Mouse (Mus musculus): ENCODE measurements around the gene Ngf.

Gene Ngf

GRCm38 (mm10) chr3:102469713-102470448, at the start of gene Ngf:
Gene Ngf, plus strand, starts transcription at chr3:102469919.
- peak; percentile 17 for DNase-seq (ENCODE audit: low spot score)

GRCm38 (mm10) chr3:102445567-102445966, 24.2 kb upstream of the Ngf start:
- DNase-seq (ENCODE audit: low spot score) = peak; percentile 54

- DNase-seq (ENCODE audit: low spot score) = no peak
Measured at GRCm38 (mm10) chr3:102446691-102447090, 23.0 kb upstream of the Ngf start.

- no peak for DNase-seq (ENCODE audit: low spot score)
Measured at GRCm38 (mm10) chr3:102454566-102454965, 15.2 kb upstream of the Ngf start.

GRCm38 (mm10) chr3:102460528-102460927, 9.2 kb upstream of the Ngf start:
- DNase-seq (ENCODE audit: low spot score) = no peak

GRCm38 (mm10) chr3:102460986-102461385, 8.7 kb upstream of the Ngf start:
- DNase-seq (ENCODE audit: low spot score) = no peak

GRCm38 (mm10) chr3:102462703-102463336, 6.9 kb upstream of the Ngf start:
- no peak for DNase-seq (ENCODE audit: low spot score)

- no peak for DNase-seq (ENCODE audit: low spot score)
Measured at GRCm38 (mm10) chr3:102463339-102463738, 6.4 kb upstream of the Ngf start.

GRCm38 (mm10) chr3:102466587-102466986, 3.1 kb upstream of the Ngf start:
- DNase-seq (ENCODE audit: low spot score) = peak; percentile 64

GRCm38 (mm10) chr3:102467121-102467520, 2.6 kb upstream of the Ngf start:
- no peak for DNase-seq (ENCODE audit: low spot score)

GRCm38 (mm10) chr3:102471251-102471650, 1.5 kb downstream of the Ngf start:
- DNase-seq (ENCODE audit: low spot score) = no peak

- DNase-seq (ENCODE audit: low spot score) = no peak
Measured at GRCm38 (mm10) chr3:102471799-102472198, 2.1 kb downstream of the Ngf start.

- no peak for DNase-seq (ENCODE audit: low spot score)
Measured at GRCm38 (mm10) chr3:102474275-102475155, 4.8 kb downstream of the Ngf start.

GRCm38 (mm10) chr3:102477917-102478694, 8.4 kb downstream of the Ngf start:
- no peak for DNase-seq (ENCODE audit: low spot score)

- no peak for DNase-seq (ENCODE audit: low spot score)
Measured at GRCm38 (mm10) chr3:102490393-102491123, 20.8 kb downstream of the Ngf start.

GRCm38 (mm10) chr3:102498113-102498512, 28.4 kb downstream of the Ngf start:
- DNase-seq (ENCODE audit: low spot score) = no peak

- DNase-seq (ENCODE audit: low spot score) = no peak
Measured at GRCm38 (mm10) chr3:102498931-102499330, 29.2 kb downstream of the Ngf start.

- no peak for DNase-seq (ENCODE audit: low spot score)
Measured at GRCm38 (mm10) chr3:102500031-102500430, 30.3 kb downstream of the Ngf start.

- no peak for DNase-seq (ENCODE audit: low spot score)
Measured at GRCm38 (mm10) chr3:102501186-102501585, 31.5 kb downstream of the Ngf start.

- no peak for DNase-seq (ENCODE audit: low spot score)
Measured at GRCm38 (mm10) chr3:102505129-102505528, 35.4 kb downstream of the Ngf start.

GRCm38 (mm10) chr3:102506061-102506460, 36.3 kb downstream of the Ngf start:
- DNase-seq (ENCODE audit: low spot score) = no peak

Data from ovary, postnatal 36 days (tissue).